Mouse (Mus musculus) left cerebral cortex, adult 6 months (tissue): ENCODE data around the gene Gm21173. TPM values are rescaled to one million over a fixed set of nuclear protein-coding genes. Genes with fewer than 3 reads are reported as not detected.

Experiments
- long read RNA-seq, 2 experiments: library from polyadenylated mRNA; unstranded; transcript quantifications; one replicate each; pipeline ENCODE4 v2.0.0; 2019 to 2020
- polyA plus RNA-seq: library from polyadenylated mRNA; unstranded; fragments of <200 nt; fragmentation: Nextera tagmentation; gene quantifications from 2 replicates; pipeline ENCODE4 v1.2.3, GENCODE M21; 2021

Gene Gm21173
- polyA plus RNA-seq = not detected in 2 replicates
- long read RNA-seq, experiment 1 = 0 reads
- long read RNA-seq, experiment 2 = 0 reads

DNA sequence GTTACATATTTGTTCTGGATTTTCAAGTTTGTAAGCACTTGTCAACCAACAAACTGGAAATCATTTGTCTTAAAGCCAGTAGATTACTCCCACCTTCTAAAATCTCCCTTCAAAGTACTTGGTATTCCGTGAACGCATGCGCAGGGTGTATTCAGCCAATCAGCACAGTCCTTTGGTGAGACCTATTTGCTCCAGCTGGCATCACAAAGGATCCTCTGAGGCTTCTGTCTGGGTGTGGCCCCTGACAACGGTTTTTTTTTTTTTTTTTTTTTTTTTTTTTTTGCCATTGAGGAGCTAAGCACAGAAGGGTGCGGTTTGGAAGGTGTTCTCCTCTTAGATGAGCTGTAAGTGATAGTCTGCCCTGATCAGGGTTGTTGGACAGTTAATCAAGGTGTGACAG is at the start of gene Gm21173:
Gene Gm21173 (plus strand): TSS at position 301 of the 400 bp plus-strand sequence.

